Mouse (Mus musculus) liver, embryonic 14 days (tissue): Measurements from ENCODE around the gene Gm10322. TPM values are rescaled to one million over a fixed set of nuclear protein-coding genes. Genes with fewer than 3 reads are reported as not detected.

Source experiments
- polyA plus RNA-seq: library from polyadenylated mRNA; depleted of rRNA; stranded (reverse); fragments of >200 nt; gene quantifications from 2 replicates; pipeline ENCODE4 v1.2.3, GENCODE M21; 2012; rRNA removed

The Gm10322 gene
- polyA plus RNA-seq = not detected in 2 replicates

DNA sequence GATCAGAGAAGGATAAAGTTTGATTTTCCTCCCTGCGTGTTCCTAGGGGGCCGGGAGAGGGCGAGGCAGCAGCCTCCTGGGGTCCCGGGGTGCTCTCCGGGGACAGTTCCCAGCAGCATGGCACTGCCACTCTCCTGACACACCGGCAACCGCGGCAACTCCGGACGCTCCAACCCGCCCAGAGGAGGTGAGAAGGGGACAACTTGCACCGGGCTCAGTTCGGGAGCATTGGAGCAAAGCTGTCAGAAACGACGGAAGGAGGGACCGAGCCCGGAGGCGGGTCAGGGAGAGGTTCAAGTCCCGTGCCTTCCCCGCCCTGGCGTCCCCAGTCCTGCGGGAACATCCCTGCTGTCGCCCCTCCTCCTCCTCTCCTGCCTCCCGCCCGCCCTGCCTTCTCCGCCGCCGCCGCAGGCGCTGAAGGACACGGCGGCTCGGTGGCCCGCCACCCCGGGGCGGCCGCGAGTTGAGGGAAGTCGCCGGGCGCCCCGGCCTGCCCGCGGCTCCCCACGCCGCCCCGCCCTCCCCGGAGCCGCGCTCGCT, at the start of gene Gm10322:
Gene Gm10322 (plus strand): TSS at position 83 of the 540 bp plus-strand sequence.

GRCm38 (mm10) chr10:59616522-59616921, 659 bp downstream of the Gm10322 start, which contains the start of gene Mcu:
Gene Mcu (minus strand): TSS chr10:59616692.

Other genes starting within 250 kb of the Gm10322 start
- 4.8 and 6.7 TPM in 2 replicates for gene Gm10273, start 220.4 kb upstream of the Gm10322 start, polyA plus RNA-seq
- 20.6 and 24.6 TPM in 2 replicates for gene Pla2g12b, start 212.4 kb upstream of the Gm10322 start, polyA plus RNA-seq
- gene Oit3, start 174.3 kb upstream of the Gm10322 start, polyA plus RNA-seq = 14.3 and 16.2 TPM in 2 replicates
- gene Mcu, start 629 bp downstream of the Gm10322 start, polyA plus RNA-seq = 3.6 and 3.8 TPM in 2 replicates
- 24.6 and 31.2 TPM in 2 replicates for gene Micu1, start 86.4 kb downstream of the Gm10322 start, polyA plus RNA-seq